Mouse (Mus musculus) limb, embryonic 14.5 days (tissue): ENCODE measurements around the gene Hspg2. TPM values are rescaled to one million over a fixed set of nuclear protein-coding genes. Genes with fewer than 3 reads are reported as not detected.

Source experiments
- ATAC-seq: fragments of 200-750 bp; cut with Nextera tagmentation; 2 replicates; pipeline ENCODE4 v1.8.0; 2017; ENCODE audit warnings: low read depth, moderate number of reproducible peaks, moderate TSS enrichment; ENCODE audit not compliant: low FRiP score
- DNase-seq: peaks from one replicate; pipeline ENCODE4 v3.0.0-alpha.2; 2015; ENCODE audit warnings: low spot score
- H3K27ac ChIP-seq: fragments of 300-500 bp; sonication (generic); replicated peaks from 2 replicates; pipeline ENCODE4 v1.5.1; 2014; ENCODE audit warnings: low read depth, mild to moderate bottlenecking, low read length, moderate library complexity, mixed read lengths
- H3K27me3 ChIP-seq: fragments of 300-500 bp; sonication (generic); 2 replicates; pipeline ENCODE4 v1.6.1; 2014; ENCODE audit warnings: low read length, mixed read lengths; ENCODE audit not compliant: control insufficient read depth, insufficient read depth
- H3K36me3 ChIP-seq: fragments of 300-500 bp; sonication (generic); 2 replicates; pipeline ENCODE4 v1.6.1; 2014; ENCODE audit warnings: mild to moderate bottlenecking, low read length, moderate library complexity, mixed read lengths; ENCODE audit not compliant: control insufficient read depth, insufficient read depth
- H3K4me1 ChIP-seq: fragments of 300-500 bp; sonication (generic); 2 replicates; pipeline ENCODE4 v1.6.1; 2014; ENCODE audit warnings: antibody characterized with exemption, low read length, mixed read lengths; ENCODE audit not compliant: control insufficient read depth, insufficient read depth
- H3K4me2 ChIP-seq: fragments of 300-500 bp; sonication (generic); replicated peaks from 2 replicates; pipeline ENCODE4 v1.6.1; 2014; ENCODE audit warnings: low read depth, mild to moderate bottlenecking, low read length, moderate library complexity; ENCODE audit not compliant: severe bottlenecking
- H3K4me3 ChIP-seq: fragments of 300-500 bp; sonication (generic); replicated peaks from 2 replicates; pipeline ENCODE4 v1.5.1; 2014; ENCODE audit warnings: low read length
- H3K9ac ChIP-seq: fragments of 300-500 bp; sonication (generic); 2 replicates; pipeline ENCODE4 v1.6.1; 2014; ENCODE audit warnings: mild to moderate bottlenecking, low read depth, low read length, moderate library complexity; ENCODE audit not compliant: severe bottlenecking
- H3K9me3 ChIP-seq: fragments of 300-500 bp; sonication (generic); 2 replicates; pipeline ENCODE4 v1.6.1; 2016; ENCODE audit warnings: low read length; ENCODE audit not compliant: control insufficient read depth
- POLR2A ChIP-seq: fragments of 200-500 bp; IDR thresholded peaks from 2 replicates; pipeline ENCODE4 v1.8.0; 2012; ENCODE audit warnings: inconsistent platforms, mild to moderate bottlenecking, moderate library complexity, borderline replicate concordance; ENCODE audit not compliant: insufficient read depth, insufficient read length; ENCODE audit errors: extremely low read depth
- WGBS: fragments of 180-500 bp; shearing (Covaris S2); extraction: QIAGEN DNeasy Blood & Tissue Kit; methylation state at CpG from one replicate; pipeline ENCODE4 v1.1.7; 2014; 5-methylcytosine and 5-hydroxymethylcytosine counted together
- polyA plus RNA-seq, 2 experiments: library from polyadenylated mRNA; depleted of rRNA in 1 of 2; stranded (reverse) in 1 of 2; unstranded in 1 of 2; fragments of >200 nt; fragmentation: Nextera tagmentation in 1 of 2; extraction: Ambion mirVana in 1 of 2; gene quantifications; 2 replicates each; pipeline versions ENCODE4 v1.2.1 to v1.2.3; 2012 to 2014

Hspg2 gene
- polyA plus RNA-seq, 2 experiments, result 65.6 to 97.4 TPM

- Histone ChIP-seq H3K36me3 (no peaks in the 10 kb centered on the region; the same call in 1 of the 2 replicates), H3K4me1 (peaks cover 81% of the 10 kb centered on the region), H3K9ac (no peak overlapping the region), H3K9me3 (no peaks in the 10 kb centered on the region), H3K4me3 (no peak overlapping the region), H3K27ac (peak overlapping the region; percentile 3; the same call in 1 of the 2 replicates), H3K4me2 (peak overlapping the region; percentile 16; the same call in 1 of the 2 replicates), H3K27me3 (no peaks in the 10 kb centered on the region)
- TF ChIP-seq POLR2A, result no peak
- no peak for ATAC-seq
- 21% methylated on average over 19 of the region's 19 CpGs for WGBS
- no peak for DNase-seq
Observed at GRCm38 (mm10) chr4:137480191-137480992, 11.8 kb downstream of the Hspg2 start.

- Histone ChIP-seq H3K9ac (no peak overlapping the region), H3K27me3 (no peaks in the 10 kb centered on the region), H3K27ac (no peak overlapping the region; the same call in 1 of the 2 replicates), H3K4me1 (peaks cover 81% of the 10 kb centered on the region), H3K36me3 (no peaks in the 10 kb centered on the region; the same call in 1 of the 2 replicates), H3K4me3 (no peak overlapping the region), H3K9me3 (no peaks in the 10 kb centered on the region), H3K4me2 (no peak overlapping the region; the same call in 1 of the 2 replicates)
- no peak for TF ChIP-seq POLR2A
- WGBS, result 28% methylated on average over 1 of the region's 1 CpGs
- no peak for ATAC-seq
- DNase-seq, result no peak
Observed at GRCm38 (mm10) chr4:137480993-137481340, 12.4 kb downstream of the Hspg2 start.

GRCm38 (mm10) chr4:137481381-137482030, 12.9 kb downstream of the Hspg2 start:
- Histone ChIP-seq H3K4me1 (peaks cover 81% of the 10 kb centered on the region), H3K36me3 (no peaks in the 10 kb centered on the region; the same call in 1 of the 2 replicates), H3K27ac (no peak overlapping the region; the same call in 1 of the 2 replicates), H3K9me3 (no peaks in the 10 kb centered on the region), H3K9ac (no peak overlapping the region), H3K27me3 (no peaks in the 10 kb centered on the region), H3K4me2 (no peak overlapping the region; the same call in 1 of the 2 replicates), H3K4me3 (no peak overlapping the region)
- 44% methylated on average over 13 of the region's 13 CpGs for WGBS
- DNase-seq (no peak), ATAC-seq (no peak)
- TF ChIP-seq POLR2A, result no peak

- no peaks in the 10 kb centered on the region for H3K9me3 ChIP-seq
- H3K4me3 ChIP-seq, result no peak overlapping the region
- ATAC-seq, result no peak
- no peak overlapping the region for H3K27ac ChIP-seq
- H3K9ac ChIP-seq, result no peak overlapping the region
- no peak overlapping the region for H3K4me2 ChIP-seq
- no peaks in the 10 kb centered on the region for H3K27me3 ChIP-seq
- 49% methylated on average over 16 of the region's 16 CpGs for whole genome bisulfite sequencing
- H3K36me3 ChIP-seq, result no peaks in the 10 kb centered on the region; the same call in 1 of the 2 replicates
- DNase-seq, result no peak
- peaks cover 87% of the 10 kb centered on the region for H3K4me1 ChIP-seq
- TF ChIP-seq POLR2A, result no peak
Observed at GRCm38 (mm10) chr4:137483871-137484270, 15.3 kb downstream of the Hspg2 start.

GRCm38 (mm10) chr4:137484586-137484985, 16.0 kb downstream of the Hspg2 start:
- peaks cover 87% of the 10 kb centered on the region for H3K4me1 ChIP-seq
- H3K4me3 ChIP-seq, result no peak overlapping the region
- no peak overlapping the region for H3K27ac ChIP-seq
- no peak overlapping the region for H3K4me2 ChIP-seq
- ATAC-seq (no peak), DNase-seq (no peak)
- 65% methylated on average over 7 of the region's 7 CpGs for WGBS
- no peaks in the 10 kb centered on the region for H3K27me3 ChIP-seq
- no peak for TF ChIP-seq POLR2A
- H3K9ac ChIP-seq, result no peak overlapping the region
- H3K36me3 ChIP-seq, result no peaks in the 10 kb centered on the region; the same call in 1 of the 2 replicates
- no peaks in the 10 kb centered on the region for H3K9me3 ChIP-seq
